Mouse (Mus musculus) limb, embryonic 11.5 days (tissue): ENCODE results near the gene Mpdu1. TPM values are rescaled to one million over a fixed set of nuclear protein-coding genes. Genes with fewer than 3 reads are reported as not detected.

ENCODE experiments used
- ATAC-seq: fragments of 200-750 bp; cut with Nextera tagmentation; 2 replicates; pipeline ENCODE4 v1.8.0; 2017; ENCODE audit warnings: low read depth; ENCODE audit not compliant: insufficient number of reproducible peaks, low FRiP score, low TSS enrichment
- DNase-seq: peaks from one replicate; pipeline ENCODE4 v3.0.0-alpha.2; 2015; ENCODE audit warnings: low spot score
- H3K27ac ChIP-seq: fragments of 300-500 bp; sonication (generic); replicated peaks from 2 replicates; pipeline ENCODE4 v1.5.1; 2014; ENCODE audit warnings: low read depth, mild to moderate bottlenecking, low read length
- H3K27me3 ChIP-seq: fragments of 300-500 bp; sonication (generic); 2 replicates; pipeline ENCODE4 v1.6.1; 2014; ENCODE audit warnings: mild to moderate bottlenecking, low read length, mixed read lengths; ENCODE audit not compliant: control insufficient read depth, insufficient read depth
- H3K36me3 ChIP-seq: fragments of 300-500 bp; sonication (generic); 2 replicates; pipeline ENCODE4 v1.6.1; 2014; ENCODE audit warnings: mild to moderate bottlenecking, low read length, moderate library complexity, mixed read lengths; ENCODE audit not compliant: control insufficient read depth, insufficient read depth
- H3K4me1 ChIP-seq: fragments of 300-500 bp; sonication (generic); 2 replicates; pipeline ENCODE4 v1.6.1; 2014; ENCODE audit warnings: low read length, mixed read lengths; ENCODE audit not compliant: control insufficient read depth, insufficient read depth
- H3K4me2 ChIP-seq: fragments of 300-500 bp; sonication (generic); 2 replicates; pipeline ENCODE4 v1.6.1; 2014; ENCODE audit warnings: low read depth, mild to moderate bottlenecking, moderate library complexity; ENCODE audit not compliant: severe bottlenecking
- H3K4me3 ChIP-seq: fragments of 300-500 bp; sonication (generic); 2 replicates; pipeline ENCODE4 v1.5.1; 2014; ENCODE audit warnings: low read depth, low read length
- H3K9ac ChIP-seq: fragments of 300-500 bp; sonication (generic); 2 replicates; pipeline ENCODE4 v1.6.1; 2014; ENCODE audit warnings: mild to moderate bottlenecking, low read length
- H3K9me3 ChIP-seq: fragments of 300-500 bp; sonication (generic); 2 replicates; pipeline ENCODE4 v1.6.1; 2016; ENCODE audit warnings: low read length; ENCODE audit not compliant: control insufficient read depth
- WGBS: fragments of 180-500 bp; shearing (Covaris S2); extraction: QIAGEN DNeasy Blood & Tissue Kit; methylation state at CpG from one replicate; pipeline ENCODE4 v1.1.7; 2014; 5-methylcytosine and 5-hydroxymethylcytosine counted together
- polyA plus RNA-seq: library from polyadenylated mRNA; unstranded; fragments of >200 nt; fragmentation: Nextera tagmentation; extraction: Ambion mirVana; gene quantifications from 2 replicates; pipeline ENCODE4 v1.2.1, GENCODE M21; 2014

Gene Mpdu1
- polyA plus RNA-seq, 1 experiment from 2014 or later: 41.0 TPM

DNA sequence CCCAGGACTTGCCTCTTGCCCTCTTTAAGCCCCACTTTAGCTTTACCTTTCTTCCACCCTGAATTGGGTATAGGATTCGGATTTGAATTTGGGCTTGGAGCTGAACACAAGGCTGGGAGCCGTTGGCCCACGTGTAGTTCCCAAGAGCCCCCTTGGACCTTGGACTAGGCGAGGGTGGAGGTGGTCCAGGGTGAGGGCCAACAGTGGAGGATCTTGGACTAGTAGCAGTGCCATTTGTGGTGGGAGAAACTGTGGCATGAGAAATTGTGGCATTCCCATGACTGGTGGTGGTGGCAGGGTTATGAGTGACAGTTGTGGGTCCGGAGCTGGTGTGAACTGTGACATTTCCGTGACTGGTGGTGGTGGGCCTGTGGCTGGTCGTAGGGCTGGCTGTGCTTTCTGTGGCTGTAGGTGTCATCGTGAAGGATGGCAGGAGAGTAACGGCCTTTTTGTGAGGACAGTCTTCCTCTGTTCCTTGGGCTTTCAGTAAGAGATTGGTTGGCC is 3.1 kb upstream of the Mpdu1 start:
- H3K36me3 ChIP-seq: peaks cover 37% of the 10 kb centered on the region
- peaks cover 11% of the 10 kb centered on the region for H3K4me1 ChIP-seq

DNA sequence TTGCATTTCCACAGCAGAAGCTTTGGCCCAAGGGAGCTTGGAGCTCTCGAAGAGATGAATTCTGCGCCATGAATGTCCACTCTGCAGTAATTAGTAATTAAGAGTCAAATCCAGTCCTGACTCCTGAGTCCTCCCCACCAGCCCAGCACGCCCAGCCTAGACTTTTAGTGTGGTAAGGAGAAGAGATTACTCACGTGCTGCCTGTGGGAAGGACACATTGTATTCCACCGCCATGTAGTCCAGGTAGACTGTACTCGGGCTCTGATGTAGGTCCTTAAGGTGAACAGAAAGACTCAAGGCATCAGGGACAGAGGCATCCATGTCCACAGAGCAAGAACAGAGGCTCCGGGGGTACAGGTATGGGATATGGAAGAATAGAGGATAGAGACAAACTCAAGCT is 2.4 kb upstream of the Mpdu1 start:
- DNase-seq: no peak
- Histone ChIP-seq H3K9ac (no peak overlapping the region; the same call in 1 of the 2 replicates), H3K27me3 (no peaks in the 10 kb centered on the region), H3K4me3 (no peak overlapping the region), H3K27ac (no peak overlapping the region), H3K4me2 (no peak overlapping the region), H3K9me3 (no peaks in the 10 kb centered on the region), H3K36me3 (peaks cover 33% of the 10 kb centered on the region), H3K4me1 (peaks cover 5% of the 10 kb centered on the region)
- WGBS: 93% methylated on average over 7 of the region's 7 CpGs
- no peak for ATAC-seq

More for the DNA sequence above, 3.1 kb upstream of the Mpdu1 start:
- Histone ChIP-seq H3K9me3 (no peaks in the 10 kb centered on the region), H3K27me3 (no peaks in the 10 kb centered on the region), H3K27ac (no peak overlapping the region), H3K4me3 (no peak overlapping the region), H3K9ac (no peak overlapping the region), H3K4me2 (no peak overlapping the region)
- DNase-seq: no peak
- WGBS: 79% methylated on average over 9 of the region's 9 CpGs
- ATAC-seq: no peak

DNA sequence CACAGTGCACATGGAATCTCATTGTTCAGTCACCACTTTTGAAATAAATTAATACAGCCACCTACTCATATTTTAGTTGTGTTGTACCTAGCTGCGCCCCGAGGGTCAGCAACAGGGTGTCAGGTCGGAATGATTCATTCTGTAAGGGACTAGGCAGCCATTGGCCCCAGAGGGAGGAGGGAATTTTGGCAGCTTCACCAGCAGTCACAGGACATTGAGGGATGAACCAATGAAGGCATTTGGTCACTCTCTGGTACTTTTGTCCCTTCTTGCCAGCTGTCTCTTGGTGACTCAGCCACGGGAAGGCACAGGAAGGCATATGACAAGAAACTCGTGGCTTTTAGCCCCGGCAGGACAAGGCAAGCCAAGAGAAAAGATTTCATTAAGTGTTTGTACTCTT is 1.4 kb upstream of the Mpdu1 start:
- no peak overlapping the region for H3K4me3 ChIP-seq
- no peaks in the 10 kb centered on the region for H3K9me3 ChIP-seq
- H3K4me2 ChIP-seq: no peak overlapping the region

DNA sequence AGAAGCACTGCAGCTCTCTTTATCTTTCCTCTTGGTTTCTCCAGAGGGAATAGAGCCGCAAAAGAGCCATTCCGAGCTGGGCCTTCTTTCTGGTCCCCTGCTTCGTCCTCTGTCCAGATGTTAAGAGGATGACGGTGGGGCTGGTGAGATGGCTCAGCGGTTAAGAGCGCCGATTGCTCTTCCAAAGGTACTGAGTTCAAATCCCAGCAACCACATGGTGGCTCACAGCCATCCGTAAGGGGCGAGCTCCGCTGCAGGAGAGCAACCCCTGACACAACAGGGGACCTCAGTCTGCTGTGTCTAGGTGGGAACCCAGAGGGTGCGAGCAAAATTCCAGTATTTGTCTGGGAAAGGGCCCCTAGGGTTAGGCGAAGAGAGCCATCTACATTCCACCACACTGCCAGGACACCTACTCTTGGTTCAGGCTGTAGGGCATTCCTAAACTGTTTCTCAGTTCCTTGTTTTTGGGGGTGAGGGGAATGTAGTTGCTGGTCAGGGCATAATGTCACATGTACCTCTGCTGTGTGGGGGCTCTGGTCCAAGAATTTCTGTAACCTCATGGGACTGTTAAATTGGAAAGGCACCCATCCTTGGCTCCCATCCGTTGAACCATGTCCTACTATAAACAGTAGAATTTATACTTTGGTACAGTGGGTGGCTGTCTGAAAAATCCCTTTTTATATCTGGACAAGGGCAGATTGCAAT is 677 bp upstream of the Mpdu1 start:
- Histone ChIP-seq H3K4me3 (peak overlapping the region; percentile 48), H3K9ac (peak overlapping the region; percentile 64), H3K27ac (peak overlapping the region; percentile 93), H3K9me3 (no peaks in the 10 kb centered on the region), H3K4me1 (peaks cover 3% of the 10 kb centered on the region; the same call in 1 of the 2 replicates), H3K4me2 (peak overlapping the region; percentile 50), H3K36me3 (peaks cover 21% of the 10 kb centered on the region; the same call in 1 of the 2 replicates), H3K27me3 (no peaks in the 10 kb centered on the region)
- DNase-seq (no peak), ATAC-seq (0 out of 2 replicates have a peak, but pooled peaks have one; percentile 5)
- WGBS: 64% methylated on average over 13 of the region's 13 CpGs

More for the DNA sequence above, 1.4 kb upstream of the Mpdu1 start:
- ATAC-seq (no peak), DNase-seq (no peak)
- 87% methylated on average over 6 of the region's 6 CpGs for WGBS
- H3K4me1 ChIP-seq: peaks cover 3% of the 10 kb centered on the region; the same call in 1 of the 2 replicates
- H3K27me3 ChIP-seq: no peaks in the 10 kb centered on the region
- H3K9ac ChIP-seq: no peak overlapping the region
- peaks cover 24% of the 10 kb centered on the region for H3K36me3 ChIP-seq
- no peak overlapping the region; the same call in 1 of the 2 replicates for H3K27ac ChIP-seq

DNA sequence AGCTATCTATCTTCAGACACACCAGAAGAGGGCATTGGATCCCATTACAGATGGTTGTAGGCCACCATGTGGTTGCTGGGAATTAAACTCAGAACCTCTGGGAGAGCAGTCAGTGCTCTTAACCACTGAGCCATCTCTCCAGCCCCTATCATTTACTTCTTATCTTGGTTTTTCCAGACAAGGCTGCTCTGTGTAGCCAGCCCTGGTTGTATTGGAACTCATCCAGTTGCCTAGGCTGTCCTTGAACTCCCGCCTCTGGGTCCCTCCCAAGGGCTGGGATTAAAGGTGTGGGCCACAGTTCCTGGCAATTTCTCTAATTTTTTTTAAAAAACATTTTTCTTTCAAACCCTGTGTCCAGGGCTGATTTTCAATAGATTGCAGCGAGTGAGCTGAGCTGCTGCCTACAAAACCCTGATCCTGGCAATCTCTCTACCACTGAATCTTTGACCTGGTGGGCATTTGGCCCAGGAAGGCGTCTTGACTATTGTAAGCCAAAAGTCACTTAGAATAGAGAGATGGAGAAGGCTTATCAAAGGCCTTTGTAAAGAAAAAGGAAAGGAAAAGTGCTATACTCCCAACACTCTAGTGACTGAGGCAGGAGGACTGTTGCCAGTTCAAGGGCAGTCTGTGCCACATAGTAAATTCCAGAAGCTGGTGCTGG is 1.1 kb downstream of the Mpdu1 start:
- Histone ChIP-seq H3K4me3 (peak overlapping the region; percentile 48), H3K27ac (peak overlapping the region; percentile 93; the same call in 1 of the 2 replicates), H3K36me3 (peaks cover 23% of the 10 kb centered on the region), H3K9me3 (no peaks in the 10 kb centered on the region), H3K9ac (no peak overlapping the region), H3K27me3 (no peaks in the 10 kb centered on the region), H3K4me1 (peaks cover 9% of the 10 kb centered on the region; the same call in 1 of the 2 replicates), H3K4me2 (peak overlapping the region; percentile 50)
- WGBS: 88% methylated on average over 3 of the region's 3 CpGs
- DNase-seq: no peak
- no peak for ATAC-seq

DNA sequence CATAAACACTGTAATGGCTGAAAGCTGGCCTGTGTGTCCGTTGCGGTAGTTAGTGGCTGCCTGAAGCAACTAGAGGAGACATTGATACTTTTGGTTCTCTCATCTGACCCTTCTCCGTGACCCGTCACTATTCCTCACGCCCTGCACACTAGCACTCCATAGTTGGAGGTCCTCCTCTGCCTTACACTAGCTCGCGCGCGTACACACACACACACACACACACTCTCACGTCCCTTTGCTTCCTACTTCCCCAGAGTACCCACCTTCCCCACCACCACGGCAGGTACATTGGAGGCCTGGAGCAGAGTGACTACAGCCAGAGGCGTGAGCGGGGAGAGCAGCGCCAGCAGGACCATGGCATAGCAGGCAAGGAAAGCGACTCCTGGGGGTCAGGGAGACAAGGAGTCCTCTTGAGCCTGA is 5.0 kb downstream of the Mpdu1 start:
- Histone ChIP-seq H3K27ac (no peak overlapping the region), H3K9me3 (no peaks in the 10 kb centered on the region)

DNA sequence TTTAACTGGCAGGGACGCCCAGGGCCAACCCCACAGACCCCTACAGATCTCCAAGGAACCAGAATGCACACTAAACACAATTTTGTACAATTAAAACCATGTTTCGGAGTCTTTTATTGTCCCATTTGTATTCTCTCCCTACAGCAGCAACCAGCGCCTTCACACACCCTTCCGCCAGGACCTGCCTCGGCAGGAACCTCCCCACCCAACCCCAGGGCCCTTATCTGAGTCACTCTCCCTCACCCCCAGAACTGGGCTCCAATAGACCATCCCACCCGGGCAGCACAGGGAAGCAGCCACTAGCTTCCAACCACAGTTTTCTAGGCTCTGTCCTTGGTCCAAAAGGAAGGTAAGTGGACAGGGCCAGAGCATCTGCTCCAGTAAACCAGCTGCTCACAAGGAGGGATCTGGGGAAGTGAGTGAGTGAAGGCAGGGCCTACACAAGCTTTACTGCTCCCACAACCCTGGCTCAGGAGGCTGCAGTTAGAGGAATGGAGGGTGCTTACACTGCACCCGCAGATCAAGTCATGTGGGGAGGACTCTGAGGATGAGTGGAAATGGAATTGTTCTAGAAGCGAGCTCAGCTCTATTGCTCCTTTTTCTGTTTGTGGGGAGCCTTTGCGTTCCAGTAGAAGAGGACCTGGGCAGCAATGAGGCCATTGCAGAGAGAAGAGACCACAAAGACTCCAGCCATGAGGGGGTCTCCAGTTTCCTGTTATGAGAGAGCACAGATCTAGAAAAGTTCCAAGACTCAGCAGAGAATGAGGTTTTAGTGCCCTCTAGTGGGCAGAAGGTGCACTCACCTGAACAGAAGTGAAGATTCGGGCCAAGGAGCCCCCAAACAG is 5.6 kb downstream of the Mpdu1 start:
- Histone ChIP-seq H3K4me1 (peaks cover 19% of the 10 kb centered on the region), H3K4me2 (no peak overlapping the region), H3K27me3 (no peaks in the 10 kb centered on the region), H3K27ac (no peak overlapping the region), H3K4me3 (no peak overlapping the region; the same call in 1 of the 2 replicates), H3K9me3 (no peaks in the 10 kb centered on the region), H3K9ac (no peak overlapping the region), H3K36me3 (peaks cover 32% of the 10 kb centered on the region)
- ATAC-seq: no peak
- DNase-seq: peak; percentile 78
- WGBS: 76% methylated on average over 10 of the region's 10 CpGs

More for the DNA sequence above, 5.0 kb downstream of the Mpdu1 start:
- Histone ChIP-seq H3K4me2 (no peak overlapping the region), H3K36me3 (peaks cover 27% of the 10 kb centered on the region), H3K4me1 (peaks cover 19% of the 10 kb centered on the region), H3K9ac (no peak overlapping the region), H3K27me3 (no peaks in the 10 kb centered on the region), H3K4me3 (peak overlapping the region; percentile 1; the same call in 1 of the 2 replicates)
- WGBS: 85% methylated on average over 15 of the region's 15 CpGs
- no peak for DNase-seq
- ATAC-seq: no peak

DNA sequence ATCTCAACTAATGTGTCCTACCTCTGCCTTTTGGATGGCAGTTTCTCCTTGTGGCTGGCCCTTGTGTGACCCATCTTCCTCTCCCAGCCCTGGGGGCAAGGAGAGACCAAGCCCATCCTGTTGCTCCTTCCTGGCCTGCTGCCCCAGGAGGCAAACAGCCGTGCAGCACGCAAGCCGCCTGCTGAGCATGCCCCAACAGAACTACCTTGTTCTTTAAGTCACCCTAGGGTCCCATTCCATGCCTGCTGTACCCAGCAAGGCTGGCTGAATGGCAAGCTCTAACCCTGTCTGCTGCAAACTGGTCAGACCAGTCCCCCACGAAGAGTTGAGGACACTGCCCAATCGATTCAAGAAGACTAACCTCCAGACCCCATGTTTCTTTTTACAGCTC is 6.4 kb downstream of the Mpdu1 start:
- peaks cover 38% of the 10 kb centered on the region for H3K36me3 ChIP-seq
- H3K4me2 ChIP-seq: no peak overlapping the region
- no peaks in the 10 kb centered on the region for H3K27me3 ChIP-seq
- H3K4me1 ChIP-seq: peaks cover 19% of the 10 kb centered on the region
- no peak overlapping the region for H3K4me3 ChIP-seq
- no peak overlapping the region for H3K27ac ChIP-seq
- no peaks in the 10 kb centered on the region for H3K9me3 ChIP-seq
- ATAC-seq (no peak), DNase-seq (no peak)
- WGBS: 78% methylated on average over 5 of the region's 5 CpGs
- H3K9ac ChIP-seq: no peak overlapping the region
